Comparison of ENCODE assay signal across 23 mouse cellular contexts in genomic region chr7:19373367-19373766, GRCm38 (mm10). TPM values are rescaled to one million over a fixed set of nuclear protein-coding genes. Genes with fewer than 3 reads are reported as not detected.
"Had no signal": no experiment of that assay in that cellular context is flagged by ENCODE, and none has a peak within 500 bp of the region (broad histone marks: within the 10 kb centered on the region; RNA-seq: fewer than 3 reads in every experiment).

No protein-coding gene starts in this region.

- H3K36me3 ChIP-seq: hindbrain, embryonic 12.5 days; intestine, embryonic 15.5 days; liver, embryonic 12.5 days had no signal

- H3K27ac ChIP-seq: gastrocnemius, adult 2 months; heart, embryonic 10.5 days; hindbrain, embryonic 10.5 days; hindbrain, embryonic 12.5 days; intestine, embryonic 15.5 days; limb, embryonic 13.5 days; limb, embryonic 15.5 days; liver, embryonic 12.5 days; liver, embryonic 14.5 days had no signal

- H3K27me3 ChIP-seq: intestine, embryonic 15.5 days had no signal

- H3K4me3 ChIP-seq: gastrocnemius, adult 2 months; heart, embryonic 10.5 days; heart, embryonic 12.5 days; hindbrain, embryonic 10.5 days; hindbrain, embryonic 12.5 days; intestine, embryonic 15.5 days; limb, embryonic 13.5 days; limb, embryonic 15.5 days; liver, embryonic 12.5 days had no signal

- H3K4me2 ChIP-seq: heart, embryonic 12.5 days; hindbrain, embryonic 12.5 days; intestine, embryonic 15.5 days; limb, embryonic 13.5 days; limb, embryonic 15.5 days; liver, embryonic 12.5 days had no signal

- H3K9ac ChIP-seq: heart, embryonic 12.5 days; hindbrain, embryonic 12.5 days; intestine, embryonic 15.5 days; limb, embryonic 15.5 days; liver, embryonic 12.5 days; liver, embryonic 14.5 days had no signal

- DNase-seq: gastrocnemius, adult 2 months; gastrocnemius, postnatal 10 days; gastrocnemius, postnatal 25 days; heart, adult 18-20 months; heart, postnatal 10 days; heart, postnatal 4 days; kidney, adult 18-20 months; kidney, adult 8-10 months; kidney, postnatal 10 days; layer of hippocampus, adult 9-11 months; layer of hippocampus, postnatal 36 days; left cerebral cortex, postnatal 4 days had no signal

- H3K9me3 ChIP-seq: heart, embryonic 10.5 days; heart, embryonic 12.5 days; hindbrain, embryonic 10.5 days; hindbrain, embryonic 12.5 days; intestine, embryonic 15.5 days; limb, embryonic 13.5 days; limb, embryonic 15.5 days; liver, embryonic 12.5 days had no signal

RNA-seq across cellular contexts. Expression of gene Ppp1r13l, which starts 13.8 kb away (rescaled TPM):
- polyA plus RNA-seq: inflammation-experienced regulatory T-cells, adult 6 months had no signal

RNA-seq across cellular contexts. Expression of gene Klc3, which starts 30.5 kb away (rescaled TPM):
- total RNA-seq: granulocyte monocyte progenitor cell, adult 5-6 weeks had no signal
